Mouse (Mus musculus) embryonic facial prominence, embryonic 12.5 days (tissue): ENCODE data around the gene Chsy1. TPM values are rescaled to one million over a fixed set of nuclear protein-coding genes. Genes with fewer than 3 reads are reported as not detected.
"Not testable (repeated sequence)": the region's sequence is repeated elsewhere in the genome, so short reads cannot be mapped to it uniquely, and the experiment has no call there.

Source experiments
- ATAC-seq: fragments of 200-750 bp; cut with Nextera tagmentation; 2 replicates; pipeline ENCODE4 v1.8.0; 2017; ENCODE audit not compliant: insufficient number of reproducible peaks, insufficient read depth, low FRiP score, low TSS enrichment
- H3K27ac ChIP-seq: fragments of 300-500 bp; sonication (generic); 2 replicates; pipeline ENCODE4 v1.5.1; 2016; ENCODE audit warnings: mild to moderate bottlenecking
- H3K27me3 ChIP-seq: fragments of 300-500 bp; sonication (generic); 2 replicates; pipeline ENCODE4 v1.6.1; 2016; ENCODE audit warnings: mild to moderate bottlenecking, moderate library complexity
- H3K36me3 ChIP-seq: fragments of 300-500 bp; sonication (generic); 2 replicates; pipeline ENCODE4 v1.6.1; 2016; ENCODE audit warnings: mild to moderate bottlenecking
- H3K4me1 ChIP-seq: fragments of 300-500 bp; sonication (generic); 2 replicates; pipeline ENCODE4 v1.6.1; 2016
- H3K4me2 ChIP-seq: fragments of 300-500 bp; sonication (generic); replicated peaks from 2 replicates; pipeline ENCODE4 v1.6.1; 2016; ENCODE audit warnings: mild to moderate bottlenecking, moderate library complexity
- H3K4me3 ChIP-seq: fragments of 300-500 bp; sonication (generic); 2 replicates; pipeline ENCODE4 v1.5.1; 2016; ENCODE audit warnings: mild to moderate bottlenecking
- H3K9ac ChIP-seq: fragments of 300-500 bp; sonication (generic); 2 replicates; pipeline ENCODE4 v1.6.1; 2016; ENCODE audit warnings: mild to moderate bottlenecking, moderate library complexity
- H3K9me3 ChIP-seq: fragments of 300-500 bp; sonication (generic); 2 replicates; pipeline ENCODE4 v1.6.1; 2016; ENCODE audit warnings: mild to moderate bottlenecking, moderate library complexity
- WGBS: fragments of 180-500 bp; shearing (Covaris S2); methylation state at CpG from one replicate; pipeline ENCODE4 v1.1.7; 2016; 5-methylcytosine and 5-hydroxymethylcytosine counted together
- polyA plus RNA-seq: library from polyadenylated mRNA; unstranded; fragments of >200 nt; fragmentation: Nextera tagmentation; extraction: Ambion mirVana; gene quantifications from 2 replicates; pipeline ENCODE4 v1.2.1, GENCODE M21; 2016

Gene Chsy1
- polyA plus RNA-seq, 1 experiment from 2014 or later: 21.2 TPM

DNA sequence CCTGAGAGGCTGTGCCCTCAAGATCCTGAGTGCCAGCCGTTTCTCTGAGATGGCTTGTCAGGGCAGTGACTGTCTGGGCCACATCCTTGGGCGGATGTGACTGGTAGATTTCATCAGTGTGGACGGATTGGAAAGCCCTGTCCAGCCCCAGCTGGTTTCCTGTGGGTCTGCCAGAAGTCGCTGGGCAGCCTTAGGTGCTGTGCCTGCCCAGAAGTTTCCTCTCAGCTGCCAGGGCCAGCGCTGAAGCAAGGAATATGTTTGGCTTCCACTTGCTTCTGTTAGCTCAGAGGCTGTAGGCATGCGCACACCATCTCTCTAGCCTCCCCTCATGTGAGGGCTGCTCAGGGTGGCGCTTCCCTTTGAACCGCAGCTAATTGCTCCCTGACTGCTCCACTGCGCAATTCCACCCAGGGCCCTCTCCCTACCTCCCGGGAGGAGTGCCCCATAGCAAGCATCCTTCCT lies 69.8 kb downstream of the Chsy1 start:
- H3K4me2 ChIP-seq: no peak overlapping the region
- H3K36me3 ChIP-seq: peaks cover 11% of the 10 kb centered on the region
- H3K27ac ChIP-seq: no peak overlapping the region
- 61% methylated on average over 10 of the region's 10 CpGs for WGBS
- no peak overlapping the region for H3K4me3 ChIP-seq
- H3K27me3 ChIP-seq: no peaks in the 10 kb centered on the region
- no peaks in the 10 kb centered on the region; the same call in 1 of the 2 replicates for H3K4me1 ChIP-seq
- no peak overlapping the region for H3K9ac ChIP-seq
- ATAC-seq: no peak
- H3K9me3 ChIP-seq: no peaks in the 10 kb centered on the region

DNA sequence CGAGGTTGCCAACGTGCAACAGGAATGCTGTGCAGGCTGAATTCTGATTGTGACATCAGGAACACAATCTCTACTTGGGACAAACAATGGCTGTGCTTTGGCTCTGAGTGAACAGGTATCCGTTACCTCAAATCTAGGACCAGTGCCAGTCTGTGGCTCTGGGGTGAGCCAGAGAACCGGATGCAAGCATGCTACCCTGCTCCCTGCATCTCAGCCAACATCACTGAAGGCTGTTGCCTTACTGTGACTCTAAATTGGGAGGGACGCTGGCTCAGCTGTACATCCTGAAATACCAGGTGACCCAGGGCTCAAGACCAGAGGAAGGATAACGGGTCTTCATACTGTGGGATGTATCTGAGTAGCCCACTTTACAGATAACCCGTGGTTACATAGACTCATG lies 70.4 kb downstream of the Chsy1 start:
- Histone ChIP-seq H3K36me3 (peaks cover 6% of the 10 kb centered on the region; the same call in 1 of the 2 replicates), H3K4me1 (no peaks in the 10 kb centered on the region; the same call in 1 of the 2 replicates), H3K4me3 (no peak overlapping the region), H3K27ac (no peak overlapping the region), H3K27me3 (no peaks in the 10 kb centered on the region), H3K9ac (no peak overlapping the region), H3K4me2 (no peak overlapping the region), H3K9me3 (no peaks in the 10 kb centered on the region)
- ATAC-seq: no peak
- WGBS: 87% methylated on average over 7 of the region's 7 CpGs

DNA sequence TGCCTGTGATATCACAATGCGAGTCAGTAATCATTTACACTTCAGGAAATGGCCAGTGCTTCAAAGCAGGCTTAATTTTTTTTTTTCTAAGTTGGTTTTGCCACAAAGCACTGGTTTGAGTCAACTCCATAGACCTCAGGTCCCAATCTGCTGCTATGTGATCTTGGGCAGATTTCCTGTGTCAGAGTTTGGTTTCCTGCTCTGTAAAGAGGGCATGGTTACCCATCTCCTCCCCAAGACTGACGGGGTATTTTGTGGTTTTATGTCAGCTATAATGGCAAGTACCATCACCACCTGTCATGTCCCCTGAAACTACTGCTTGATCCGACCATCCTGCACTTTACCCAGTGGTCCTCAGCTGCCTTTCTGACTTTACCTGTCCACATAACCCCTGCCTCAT lies 70.9 kb downstream of the Chsy1 start:
- WGBS: 85% methylated on average over 3 of the region's 3 CpGs
- Histone ChIP-seq H3K36me3 (peaks cover 6% of the 10 kb centered on the region; the same call in 1 of the 2 replicates), H3K4me2 (no peak overlapping the region), H3K27ac (no peak overlapping the region), H3K9ac (no peak overlapping the region), H3K27me3 (no peaks in the 10 kb centered on the region), H3K4me3 (no peak overlapping the region), H3K9me3 (no peaks in the 10 kb centered on the region), H3K4me1 (no peaks in the 10 kb centered on the region; the same call in 1 of the 2 replicates)
- ATAC-seq: no peak

DNA sequence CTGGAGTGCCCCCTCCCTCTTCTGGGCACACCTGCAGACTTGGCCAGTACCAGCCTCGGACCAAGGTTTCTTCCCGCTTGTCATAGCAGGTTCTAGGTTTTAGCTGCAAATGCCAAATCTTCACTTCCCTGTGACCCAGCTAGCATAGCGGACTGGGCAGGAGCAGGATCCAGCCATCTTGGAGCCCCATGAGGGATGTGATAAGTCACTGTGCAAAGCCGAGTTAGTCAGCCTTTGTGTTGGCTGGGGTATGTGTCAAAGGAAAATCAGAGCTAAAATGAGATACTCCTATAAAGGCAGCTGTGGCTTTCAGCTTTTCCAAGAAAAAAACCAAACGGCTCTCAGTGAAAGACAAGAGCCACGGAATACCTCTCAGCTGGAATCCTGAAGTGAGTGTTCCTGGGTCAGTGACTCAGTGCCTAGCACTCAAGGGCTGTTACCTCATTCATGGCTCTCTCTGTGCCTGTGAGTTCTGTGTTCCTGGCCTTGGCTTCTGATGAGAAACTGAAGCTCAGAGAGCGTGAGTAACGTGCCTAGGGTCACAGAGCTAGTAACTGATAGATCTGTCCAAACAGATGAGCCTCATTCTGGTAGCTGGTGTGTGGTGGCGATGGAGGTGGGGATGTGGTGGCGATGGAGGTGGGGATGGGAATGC lies 71.5 kb downstream of the Chsy1 start:
- peaks cover 2% of the 10 kb centered on the region; the same call in 1 of the 2 replicates for H3K36me3 ChIP-seq
- H3K4me2 ChIP-seq: no peak overlapping the region
- WGBS: 86% methylated on average over 10 of the region's 10 CpGs
- no peak for ATAC-seq
- no peaks in the 10 kb centered on the region for H3K27me3 ChIP-seq
- H3K4me1 ChIP-seq: no peaks in the 10 kb centered on the region; the same call in 1 of the 2 replicates
- H3K27ac ChIP-seq: no peak overlapping the region
- H3K9me3 ChIP-seq: no peaks in the 10 kb centered on the region
- no peak overlapping the region for H3K4me3 ChIP-seq
- H3K9ac ChIP-seq: no peak overlapping the region

DNA sequence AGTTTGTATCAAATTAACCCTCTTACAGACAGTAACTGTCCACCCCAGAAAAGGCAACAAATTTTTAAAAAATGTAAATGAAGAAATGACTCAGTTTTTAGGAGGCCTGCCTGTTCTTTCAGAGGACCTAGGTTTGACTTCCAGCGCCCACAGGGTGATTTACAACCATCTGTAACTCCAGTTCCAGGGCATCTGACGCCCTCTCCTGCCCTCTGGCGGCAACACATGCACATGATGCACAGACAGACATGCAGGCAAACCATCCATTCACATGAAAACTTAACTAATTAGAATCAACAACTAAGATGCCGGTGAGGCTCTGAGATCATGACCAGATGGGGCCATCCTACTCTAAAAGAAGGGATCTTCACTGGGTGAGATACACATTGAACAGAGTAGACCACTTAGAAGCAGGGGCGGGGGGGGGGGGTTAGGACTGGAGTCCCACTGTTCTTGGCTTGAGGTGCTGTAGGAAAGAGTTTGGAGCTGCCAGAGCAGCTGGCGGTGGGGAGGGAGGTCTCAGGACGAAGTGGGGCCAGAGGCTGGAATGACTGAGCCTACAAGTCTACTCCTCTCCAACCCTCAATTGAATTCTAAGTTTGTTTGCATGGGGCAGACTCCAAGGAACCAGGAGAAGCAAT lies 72.9 kb downstream of the Chsy1 start:
- H3K27ac ChIP-seq: no peak overlapping the region
- no peak overlapping the region for H3K9ac ChIP-seq
- no peak for ATAC-seq
- no peaks in the 10 kb centered on the region for H3K27me3 ChIP-seq
- 81% methylated on average over 7 of the region's 7 CpGs for WGBS
- no peaks in the 10 kb centered on the region; the same call in 1 of the 2 replicates for H3K4me1 ChIP-seq
- no peaks in the 10 kb centered on the region for H3K9me3 ChIP-seq
- H3K4me3 ChIP-seq: no peak overlapping the region
- no peaks in the 10 kb centered on the region for H3K36me3 ChIP-seq
- H3K4me2 ChIP-seq: no peak overlapping the region

DNA sequence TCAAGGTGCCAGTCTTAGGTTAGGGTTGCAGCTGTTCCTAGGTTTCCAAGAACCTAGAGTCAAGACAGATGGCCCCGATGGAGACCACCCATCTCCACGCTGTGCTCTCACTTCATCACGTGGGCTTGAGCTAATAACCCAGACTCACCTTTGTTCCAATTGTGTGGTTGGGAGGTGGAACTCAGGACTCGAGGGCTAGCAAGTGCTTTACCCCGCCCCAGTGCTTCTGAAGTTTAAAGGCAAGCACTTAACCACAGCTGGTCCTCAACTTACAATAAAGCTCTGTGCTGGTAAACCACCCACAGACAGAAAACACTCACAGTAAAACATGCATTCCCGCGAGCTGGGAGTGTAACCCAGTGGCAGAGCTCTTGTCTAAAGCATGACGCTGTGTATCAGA lies 74.1 kb downstream of the Chsy1 start:
- Histone ChIP-seq H3K4me1 (no peaks in the 10 kb centered on the region; the same call in 1 of the 2 replicates), H3K27me3 (no peaks in the 10 kb centered on the region), H3K36me3 (no peaks in the 10 kb centered on the region), H3K4me2 (no peak overlapping the region), H3K9ac (no peak overlapping the region), H3K4me3 (no peak overlapping the region), H3K27ac (no peak overlapping the region), H3K9me3 (no peaks in the 10 kb centered on the region)
- no peak for ATAC-seq
- WGBS: 72% methylated on average over 8 of the region's 8 CpGs

DNA sequence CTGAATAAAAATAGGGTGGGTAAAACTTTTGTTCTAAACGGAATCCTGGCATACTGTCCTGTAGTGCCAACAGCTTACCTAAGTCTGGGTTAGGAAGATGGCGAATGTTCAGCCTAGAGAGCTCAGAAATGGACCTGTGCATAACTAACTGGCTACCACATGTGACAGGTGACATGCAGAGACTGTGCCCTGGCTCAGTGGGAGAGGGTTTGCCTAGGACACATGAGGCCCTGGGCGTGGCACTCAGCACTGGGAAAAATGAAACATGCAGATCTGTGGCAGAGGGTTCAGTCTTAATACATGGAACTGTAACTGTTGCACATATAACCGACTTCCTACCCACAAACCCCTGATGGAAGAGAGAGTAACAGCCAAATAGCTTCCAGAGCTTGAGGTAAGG lies 74.7 kb downstream of the Chsy1 start:
- Histone ChIP-seq H3K9me3 (no peaks in the 10 kb centered on the region), H3K4me3 (no peak overlapping the region), H3K9ac (no peak overlapping the region), H3K4me2 (no peak overlapping the region), H3K4me1 (no peaks in the 10 kb centered on the region; the same call in 1 of the 2 replicates), H3K27ac (no peak overlapping the region), H3K36me3 (no peaks in the 10 kb centered on the region), H3K27me3 (no peaks in the 10 kb centered on the region)
- WGBS: 84% methylated on average over 4 of the region's 4 CpGs
- ATAC-seq: no peak

DNA sequence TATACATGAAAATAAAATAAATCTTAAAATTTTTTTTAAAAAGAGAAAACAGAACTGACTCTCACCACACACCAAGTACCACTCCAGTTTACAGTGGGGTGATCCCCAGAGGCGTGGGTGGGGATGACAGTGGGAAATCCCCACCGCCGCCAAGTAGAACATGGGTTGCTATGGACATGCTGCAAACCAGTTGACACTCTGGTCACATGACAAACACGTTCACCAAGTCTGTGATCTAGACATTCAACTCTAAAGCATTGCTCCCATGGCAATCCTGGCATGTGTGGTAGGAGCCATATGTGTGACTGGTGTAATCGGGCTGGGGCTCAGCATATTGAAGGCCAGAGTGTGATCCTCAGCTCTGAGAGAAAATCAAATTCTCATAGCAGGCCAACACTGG lies 76.1 kb downstream of the Chsy1 start:
- 92% methylated on average over 5 of the region's 5 CpGs for WGBS
- no peaks in the 10 kb centered on the region for H3K27me3 ChIP-seq
- ATAC-seq: no peak

DNA sequence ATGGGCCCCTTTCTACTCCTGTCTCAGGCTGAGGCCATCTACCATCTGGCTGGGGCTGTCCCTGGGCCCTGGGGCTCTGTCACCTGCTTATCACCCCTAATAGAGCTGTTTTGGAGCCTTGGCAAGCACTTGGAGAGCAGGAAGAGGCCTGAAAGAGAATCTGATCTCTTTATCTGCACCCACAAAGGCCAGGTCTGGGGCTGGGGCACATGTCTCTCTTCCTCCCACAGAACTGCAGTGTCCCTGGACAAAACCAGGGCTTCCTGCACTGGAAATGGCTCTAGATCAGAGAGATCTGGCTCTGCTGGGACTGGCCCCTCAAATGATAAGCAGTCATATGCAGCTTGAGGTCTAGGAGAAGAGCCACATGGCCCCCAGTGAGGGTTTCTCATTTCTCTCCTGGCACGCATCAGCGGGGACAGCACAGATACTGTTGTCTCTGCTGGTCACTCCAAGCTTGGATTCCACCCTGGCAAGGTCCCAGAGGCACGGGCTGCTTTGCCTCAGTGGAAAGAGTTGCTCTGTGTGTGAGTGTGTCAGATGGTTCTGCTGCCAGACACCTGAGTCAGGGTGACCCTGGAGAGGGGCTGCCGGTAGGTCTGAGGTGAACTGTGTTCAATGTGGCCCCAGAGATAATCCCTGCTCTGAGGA lies 78.4 kb downstream of the Chsy1 start:
- Histone ChIP-seq H3K27me3 (no peaks in the 10 kb centered on the region), H3K27ac (no peak overlapping the region)

More for the DNA sequence above, 76.1 kb downstream of the Chsy1 start:
- Histone ChIP-seq H3K36me3 (no peaks in the 10 kb centered on the region), H3K9me3 (no peaks in the 10 kb centered on the region), H3K4me3 (no peak overlapping the region), H3K27ac (no peak overlapping the region), H3K4me1 (no peaks in the 10 kb centered on the region), H3K4me2 (no peak overlapping the region), H3K9ac (no peak overlapping the region)

DNA sequence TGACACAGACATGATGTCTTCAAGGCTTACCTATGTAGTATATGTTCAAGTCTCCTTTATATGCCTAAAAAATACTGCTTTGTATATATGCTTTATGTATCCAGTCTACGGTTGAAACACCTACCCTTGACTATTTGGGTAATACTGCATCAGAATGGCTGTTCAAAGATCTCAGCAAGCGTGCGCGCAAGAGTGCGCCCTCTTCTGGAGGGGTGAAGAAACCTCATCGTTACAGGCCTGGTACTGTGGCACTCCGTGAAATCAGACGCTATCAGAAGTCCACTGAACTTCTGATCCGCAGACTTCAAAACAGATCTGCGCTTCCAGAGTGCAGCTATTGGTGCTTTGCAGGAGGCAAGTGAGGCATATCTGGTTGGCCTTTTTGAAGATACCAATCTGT lies 81.1 kb downstream of the Chsy1 start:
- H3K9me3 ChIP-seq, H3K27me3 ChIP-seq, H3K4me2 ChIP-seq, ATAC-seq, H3K27ac ChIP-seq, H3K4me3 ChIP-seq, H3K4me1 ChIP-seq, H3K36me3 ChIP-seq, H3K9ac ChIP-seq: not testable (repeated sequence)
- WGBS: 86% methylated on average over 10 of the region's 10 CpGs

More for the DNA sequence above, 78.4 kb downstream of the Chsy1 start:
- H3K4me2 ChIP-seq: no peak overlapping the region
- H3K4me1 ChIP-seq: no peaks in the 10 kb centered on the region
- WGBS: 82% methylated on average over 4 of the region's 4 CpGs
- H3K9me3 ChIP-seq: no peaks in the 10 kb centered on the region
- ATAC-seq: no peak
- no peak overlapping the region for H3K4me3 ChIP-seq
- no peaks in the 10 kb centered on the region for H3K36me3 ChIP-seq
- no peak overlapping the region for H3K9ac ChIP-seq

DNA sequence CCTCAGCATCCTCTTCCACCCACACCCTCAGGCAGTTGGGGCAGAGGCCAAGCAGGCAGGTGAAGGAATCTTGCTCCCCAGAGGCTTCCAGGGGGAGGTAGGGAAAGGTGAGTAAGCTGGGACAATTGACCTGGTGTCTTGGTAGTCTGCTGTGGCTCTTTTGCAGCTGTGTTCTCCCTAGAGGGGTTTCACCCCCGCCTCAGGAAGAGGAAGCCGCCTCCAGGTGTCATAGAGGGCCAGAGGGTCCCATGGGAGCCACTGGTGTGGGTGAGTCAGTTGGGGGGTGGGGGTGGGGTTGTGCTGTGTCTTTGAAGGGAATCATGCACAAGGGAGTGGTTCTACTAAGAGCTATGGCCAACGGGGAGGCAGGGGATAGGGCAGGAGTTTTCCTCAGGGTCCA lies 85.2 kb downstream of the Chsy1 start:
- H3K36me3 ChIP-seq: no peaks in the 10 kb centered on the region
- no peak overlapping the region for H3K27ac ChIP-seq
- H3K9ac ChIP-seq: no peak overlapping the region
- ATAC-seq: no peak
- peaks cover 12% of the 10 kb centered on the region for H3K4me1 ChIP-seq
- no peak overlapping the region for H3K4me2 ChIP-seq
- H3K9me3 ChIP-seq: no peaks in the 10 kb centered on the region
- WGBS: 65% methylated on average over 3 of the region's 3 CpGs
- H3K27me3 ChIP-seq: no peaks in the 10 kb centered on the region
- H3K4me3 ChIP-seq: no peak overlapping the region

DNA sequence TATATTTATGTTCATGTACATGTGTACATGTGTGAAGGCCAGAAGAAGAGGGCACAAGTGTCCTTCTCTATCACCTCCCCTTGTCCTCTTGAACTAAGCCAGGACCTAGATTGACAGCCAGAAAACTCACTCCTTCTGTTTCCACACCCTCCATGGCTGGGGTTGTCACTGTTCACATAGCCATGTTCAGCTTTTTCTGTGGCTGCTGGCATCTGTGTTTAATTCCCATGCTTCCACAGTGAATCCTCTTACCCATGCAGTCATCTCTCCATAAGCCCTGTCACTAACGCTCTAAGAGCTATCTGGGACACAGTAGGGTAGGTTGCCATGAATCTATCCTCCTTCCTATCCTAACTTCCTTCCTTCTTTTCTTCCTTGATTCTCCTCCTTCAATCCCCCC lies 86.6 kb downstream of the Chsy1 start:
- H3K9ac ChIP-seq: no peak overlapping the region
- ATAC-seq: no peak
- no peak overlapping the region for H3K4me2 ChIP-seq
- no peak overlapping the region for H3K27ac ChIP-seq
- H3K9me3 ChIP-seq: no peaks in the 10 kb centered on the region
- no peak overlapping the region for H3K4me3 ChIP-seq
- 64% methylated on average over 1 of the region's 1 CpGs for WGBS
- H3K36me3 ChIP-seq: no peaks in the 10 kb centered on the region
- H3K4me1 ChIP-seq: peaks cover 19% of the 10 kb centered on the region
- no peaks in the 10 kb centered on the region for H3K27me3 ChIP-seq
